Mouse (Mus musculus) brain, adult 2 months (tissue): ENCODE measurements around the gene Als2cr12.
"Not testable (repeated sequence)": the region's sequence is repeated elsewhere in the genome, so short reads cannot be mapped to it uniquely, and the experiment has no call there.

ENCODE experiments used
- DNase-seq: peaks from one replicate; pipeline ENCODE4 v3.0.0; 2011; ENCODE audit warnings: low read depth, low spot score

Gene Als2cr12

GRCm38 (mm10) chr1:58695810-58696209 is at the start of gene Als2cr12:
Gene Als2cr12 (minus strand): TSS chr1:58695989.
- DNase-seq: not testable (repeated sequence)

DNA sequence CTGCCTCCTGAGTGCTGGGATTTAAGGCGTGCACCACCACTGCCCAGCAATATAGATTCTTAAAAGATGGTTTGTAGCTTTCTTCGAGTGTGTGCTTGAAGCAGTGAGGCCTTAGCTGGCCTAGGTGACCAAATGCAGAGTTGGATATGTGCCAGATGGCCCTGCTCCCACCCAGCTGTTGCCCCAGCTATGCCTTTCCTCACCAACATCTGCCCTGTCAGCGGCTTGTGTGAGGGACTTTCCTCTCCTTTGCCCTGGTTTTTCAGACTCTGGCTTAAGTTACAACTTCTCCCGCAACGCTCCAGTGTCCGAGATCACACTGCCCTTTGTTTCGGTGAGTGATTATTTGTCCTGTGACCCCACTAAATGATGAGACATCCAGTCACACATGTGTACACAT is 48.9 kb upstream of the Als2cr12 start:
- no peak for DNase-seq

- peak; percentile 23 for DNase-seq
Observed at GRCm38 (mm10) chr1:58743252-58743651, 47.5 kb upstream of the Als2cr12 start.

- peak; percentile 27 for DNase-seq
Observed at GRCm38 (mm10) chr1:58742571-58743021, 46.8 kb upstream of the Als2cr12 start.

- peak; percentile 97 for DNase-seq
Observed at GRCm38 (mm10) chr1:58739529-58739928, 43.7 kb upstream of the Als2cr12 start.

GRCm38 (mm10) chr1:58736968-58737367 is 41.2 kb upstream of the Als2cr12 start:
- peak; percentile 88 for DNase-seq

GRCm38 (mm10) chr1:58735962-58736361 is 40.2 kb upstream of the Als2cr12 start:
- DNase-seq: no peak

GRCm38 (mm10) chr1:58734043-58734920 is 38.5 kb upstream of the Als2cr12 start:
- no peak for DNase-seq

GRCm38 (mm10) chr1:58733636-58734035 is 37.8 kb upstream of the Als2cr12 start:
- DNase-seq: no peak

- DNase-seq: no peak
Observed at GRCm38 (mm10) chr1:58728590-58728868, 32.7 kb upstream of the Als2cr12 start.

DNA sequence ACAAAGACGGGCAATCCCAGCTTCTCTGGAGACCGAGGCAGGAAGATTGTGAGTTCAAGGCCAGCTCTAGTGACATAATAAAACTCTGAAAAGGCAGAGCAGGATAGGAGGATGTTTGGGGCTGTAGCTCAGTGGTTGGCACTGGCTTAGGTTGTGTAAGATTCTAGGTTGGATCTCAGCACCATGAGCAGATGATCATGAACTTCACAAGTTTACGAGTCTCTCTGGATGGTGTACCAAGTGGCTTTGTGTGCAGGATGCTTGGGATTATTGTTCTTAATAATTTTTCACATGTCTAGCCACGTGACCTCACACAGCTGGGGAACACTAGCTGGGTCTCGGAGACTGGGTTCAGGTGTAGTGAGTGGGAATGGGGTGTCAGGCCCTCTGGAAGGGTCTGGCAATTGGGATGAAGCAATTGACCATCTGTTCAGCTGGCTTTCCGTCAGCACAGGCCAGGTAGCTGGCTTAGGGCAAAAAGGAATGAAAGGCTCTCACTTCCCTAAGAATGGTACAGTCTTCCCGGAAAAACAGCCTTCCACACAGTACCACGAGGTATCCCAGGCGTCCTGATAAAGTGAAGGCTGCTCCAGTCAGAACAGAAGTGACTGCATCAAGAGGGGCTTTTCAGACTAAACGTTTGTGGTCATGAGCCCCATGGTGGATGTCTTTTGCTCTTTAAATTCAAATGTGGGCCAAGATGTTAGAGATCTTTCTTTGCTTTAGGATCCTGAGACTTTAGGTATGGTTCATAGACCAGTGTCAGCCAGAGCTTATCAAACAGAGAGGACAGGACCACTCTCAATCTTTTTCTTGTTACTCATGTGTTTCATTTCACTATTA is 32.2 kb upstream of the Als2cr12 start:
- peak; percentile 69 for DNase-seq

DNA sequence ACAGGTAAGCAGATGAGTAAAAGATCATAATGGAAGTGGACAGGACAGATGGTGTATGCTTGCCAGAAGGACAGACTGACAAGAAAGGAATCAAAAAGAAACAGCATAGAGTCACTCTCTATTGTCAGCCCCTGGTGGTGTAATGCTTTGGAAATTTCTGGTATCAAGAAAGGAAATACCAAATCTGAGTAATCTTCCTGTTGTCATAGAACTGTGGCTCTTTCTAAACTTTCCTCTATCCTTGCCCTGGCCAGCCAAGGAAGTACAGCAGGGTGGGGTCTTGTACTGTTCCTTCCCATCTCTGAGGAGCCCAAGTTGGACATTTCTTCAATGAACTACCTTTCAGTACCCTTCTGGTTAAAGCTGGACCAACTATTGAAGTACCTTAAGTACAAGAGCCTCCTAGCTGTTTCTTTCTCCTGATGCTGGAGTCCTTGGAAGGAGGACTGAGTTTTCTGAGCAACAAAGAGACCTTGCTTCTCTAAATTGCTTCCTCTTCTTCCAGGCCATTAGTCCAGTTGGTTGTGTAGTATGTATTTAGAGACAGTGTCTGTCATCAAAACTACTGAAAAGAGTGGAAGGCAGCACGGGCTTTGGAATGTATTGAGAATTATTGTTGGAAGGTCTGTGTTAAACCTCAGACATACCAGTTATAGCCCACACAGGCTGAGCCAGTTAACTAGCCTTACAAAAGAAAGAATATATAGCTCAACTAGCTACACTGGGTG is 31.4 kb upstream of the Als2cr12 start:
- no peak for DNase-seq

GRCm38 (mm10) chr1:58725767-58726166 is 30.0 kb upstream of the Als2cr12 start:
- DNase-seq: no peak

- no peak for DNase-seq
Observed at GRCm38 (mm10) chr1:58725095-58725494, 29.3 kb upstream of the Als2cr12 start.

DNA sequence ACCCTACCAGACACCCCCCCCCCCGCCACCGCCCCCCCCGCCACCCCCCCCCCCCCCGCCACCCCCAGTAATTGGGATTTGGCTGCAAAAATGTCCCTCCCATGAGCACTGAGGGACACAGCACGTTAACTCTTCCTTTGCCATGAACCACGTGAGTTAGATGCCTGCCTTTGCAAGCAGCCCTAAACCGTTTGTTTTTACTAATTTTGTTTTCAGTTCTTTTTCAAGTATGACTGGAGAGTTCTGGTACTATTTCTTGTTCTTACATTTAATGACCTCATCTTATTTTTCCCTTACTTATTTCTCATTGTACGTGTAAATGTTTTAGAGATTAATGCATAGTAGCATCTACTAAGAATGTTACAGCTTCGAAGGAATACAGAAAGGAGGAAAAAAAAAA is 28.7 kb upstream of the Als2cr12 start:
- DNase-seq: no peak

- no peak for DNase-seq
Observed at GRCm38 (mm10) chr1:58723809-58724405, 28.1 kb upstream of the Als2cr12 start.

- DNase-seq: no peak
Observed at GRCm38 (mm10) chr1:58723062-58723808, 27.4 kb upstream of the Als2cr12 start.

DNA sequence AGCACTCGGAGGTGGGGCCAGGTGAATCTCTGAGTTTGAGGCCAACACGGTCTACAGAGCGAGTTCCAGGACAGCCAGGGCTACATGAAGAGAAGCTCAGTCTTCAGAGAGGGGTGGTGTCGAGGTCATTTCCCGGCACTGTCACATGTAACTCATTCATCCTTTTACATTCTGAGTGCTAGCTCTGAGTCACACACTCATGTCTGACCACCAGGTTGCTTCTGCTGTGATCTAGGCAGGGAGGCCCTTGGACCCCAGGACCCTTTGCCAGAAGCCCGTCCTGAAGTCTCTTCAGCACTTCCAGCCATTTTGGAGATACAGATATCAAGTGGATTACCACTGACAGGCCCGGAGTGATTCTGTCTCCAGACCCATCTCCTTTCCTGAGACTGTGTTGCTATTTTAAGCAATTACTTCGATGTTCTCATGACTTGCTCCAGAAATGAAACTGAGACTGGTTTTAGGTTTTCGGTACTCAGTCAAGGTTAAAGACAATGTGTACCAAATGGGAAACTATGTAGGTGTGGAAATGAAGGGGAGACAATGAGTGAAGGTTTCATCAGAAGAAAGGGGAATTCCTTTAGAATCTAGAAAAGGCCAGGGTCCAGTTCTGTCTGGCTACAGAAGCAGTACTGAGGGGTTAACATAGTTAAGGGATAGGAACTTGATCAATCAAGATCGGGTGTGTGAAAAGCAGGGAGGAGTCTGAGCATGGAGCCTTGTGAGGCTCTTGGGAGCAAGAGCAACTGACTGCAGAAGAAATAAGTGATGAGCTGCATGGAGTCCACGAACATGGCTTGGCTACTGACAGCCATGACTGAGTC is 26.5 kb upstream of the Als2cr12 start:
- DNase-seq: no peak

DNA sequence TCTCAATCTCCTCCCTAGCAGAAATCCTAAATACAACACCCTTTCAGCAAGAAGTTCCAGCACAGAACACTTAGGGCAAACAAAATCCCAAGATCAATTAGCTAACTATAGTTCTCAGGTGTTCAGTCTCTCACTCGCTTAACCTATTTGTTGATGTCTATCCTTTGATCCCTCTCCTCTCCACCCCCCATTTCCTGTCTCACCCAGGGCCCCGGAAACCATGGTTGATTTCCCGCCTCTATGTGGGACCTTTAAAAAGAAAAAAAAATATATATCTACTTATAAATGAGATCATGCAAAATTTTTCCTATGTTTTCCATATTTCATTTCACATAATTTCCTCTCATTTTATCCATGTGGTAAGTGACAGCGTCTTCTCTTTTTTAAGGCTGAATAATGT is 25.2 kb upstream of the Als2cr12 start:
- no peak for DNase-seq

GRCm38 (mm10) chr1:58720090-58720489 is 24.3 kb upstream of the Als2cr12 start:
- DNase-seq: no peak
